Mouse (Mus musculus): Measurements from ENCODE around the gene Dpp8. TPM values are rescaled to one million over a fixed set of nuclear protein-coding genes. Genes with fewer than 3 reads are reported as not detected.

Gene Dpp8
- polyA plus RNA-seq, 1 experiment: 45.3 TPM

- peaks cover 19% of the 10 kb centered on the region; the same call in 1 of the 2 replicates for H3K4me1 ChIP-seq (ENCODE audit: control insufficient read depth, insufficient read depth, low read length)
- DNase-seq: no peak
- WGBS: 75% methylated on average over 16 of the region's 16 CpGs
- no peaks in the 10 kb centered on the region for H3K27me3 ChIP-seq (replicated peaks; ENCODE audit: control insufficient read depth, insufficient read depth, low read length)
- TF ChIP-seq CTCF (conservative IDR thresholded peaks at IDR 0.05; ENCODE audit: insufficient read depth, insufficient read length, low read depth, low read length) (no peak), POLR2A (IDR thresholded peaks at IDR 0.05; ENCODE audit: low read depth, low read length) (no peak)
- no peak overlapping the region for H3K4me3 ChIP-seq (ENCODE audit: insufficient read depth, low read depth, low read length)
- H3K27ac ChIP-seq (ENCODE audit: insufficient read depth, low read depth, low read length): no peak overlapping the region
- H3K36me3 ChIP-seq (ENCODE audit: control insufficient read depth, insufficient read depth, low read length): no peaks in the 10 kb centered on the region
These were observed 15.0 kb upstream of the Dpp8 start for GRCm38 (mm10) chr9:65016978-65017827.

- DNase-seq: no peak
- 91% methylated on average over 4 of the region's 4 CpGs for WGBS
- H3K4me1 ChIP-seq (ENCODE audit: control insufficient read depth, insufficient read depth, low read length): peaks cover 19% of the 10 kb centered on the region; the same call in 1 of the 2 replicates
These were observed 14.3 kb upstream of the Dpp8 start for GRCm38 (mm10) chr9:65017896-65018295.

GRCm38 (mm10) chr9:65018588-65019121 is 13.6 kb upstream of the Dpp8 start:
- no peaks in the 10 kb centered on the region for H3K27me3 ChIP-seq (replicated peaks; ENCODE audit: control insufficient read depth, insufficient read depth, low read length)
- no peak overlapping the region for H3K4me3 ChIP-seq (ENCODE audit: insufficient read depth, low read depth, low read length)
- H3K27ac ChIP-seq (ENCODE audit: insufficient read depth, low read depth, low read length): no peak overlapping the region
- WGBS: 65% methylated on average over 3 of the region's 3 CpGs
- H3K36me3 ChIP-seq (ENCODE audit: control insufficient read depth, insufficient read depth, low read length): no peaks in the 10 kb centered on the region
- no peak for DNase-seq
- TF ChIP-seq POLR2A (IDR thresholded peaks at IDR 0.05; ENCODE audit: low read depth, low read length): no peak
- no peak for TF ChIP-seq CTCF (conservative IDR thresholded peaks at IDR 0.05; ENCODE audit: insufficient read depth, insufficient read length, low read depth, low read length)
- peaks cover 19% of the 10 kb centered on the region; the same call in 1 of the 2 replicates for H3K4me1 ChIP-seq (ENCODE audit: control insufficient read depth, insufficient read depth, low read length)

More at GRCm38 (mm10) chr9:65017896-65018295, 14.3 kb upstream of the Dpp8 start:
- TF ChIP-seq CTCF (conservative IDR thresholded peaks at IDR 0.05; ENCODE audit: insufficient read depth, insufficient read length, low read depth, low read length) (no peak), POLR2A (IDR thresholded peaks at IDR 0.05; ENCODE audit: low read depth, low read length) (no peak)
- H3K4me3 ChIP-seq (ENCODE audit: insufficient read depth, low read depth, low read length): no peak overlapping the region
- no peaks in the 10 kb centered on the region for H3K36me3 ChIP-seq (ENCODE audit: control insufficient read depth, insufficient read depth, low read length)
- H3K27ac ChIP-seq (ENCODE audit: insufficient read depth, low read depth, low read length): no peak overlapping the region
- H3K27me3 ChIP-seq (replicated peaks; ENCODE audit: control insufficient read depth, insufficient read depth, low read length): no peaks in the 10 kb centered on the region

GRCm38 (mm10) chr9:65019146-65019545 is 13.1 kb upstream of the Dpp8 start:
- no peak for TF ChIP-seq CTCF (conservative IDR thresholded peaks at IDR 0.05; ENCODE audit: insufficient read depth, insufficient read length, low read depth, low read length)
- no peak for TF ChIP-seq POLR2A (IDR thresholded peaks at IDR 0.05; ENCODE audit: low read depth, low read length)
- 71% methylated on average over 3 of the region's 3 CpGs for WGBS
- Histone ChIP-seq H3K27me3 (replicated peaks; ENCODE audit: control insufficient read depth, insufficient read depth, low read length) (no peaks in the 10 kb centered on the region), H3K36me3 (ENCODE audit: control insufficient read depth, insufficient read depth, low read length) (no peaks in the 10 kb centered on the region), H3K4me3 (ENCODE audit: insufficient read depth, low read depth, low read length) (no peak overlapping the region), H3K4me1 (ENCODE audit: control insufficient read depth, insufficient read depth, low read length) (peaks cover 19% of the 10 kb centered on the region; the same call in 1 of the 2 replicates), H3K27ac (ENCODE audit: insufficient read depth, low read depth, low read length) (no peak overlapping the region)
- DNase-seq: no peak

GRCm38 (mm10) chr9:65020128-65020527 is 12.1 kb upstream of the Dpp8 start:
- Histone ChIP-seq H3K27me3 (replicated peaks; ENCODE audit: control insufficient read depth, insufficient read depth, low read length) (no peaks in the 10 kb centered on the region), H3K36me3 (ENCODE audit: control insufficient read depth, insufficient read depth, low read length) (no peaks in the 10 kb centered on the region), H3K4me1 (ENCODE audit: control insufficient read depth, insufficient read depth, low read length) (peaks cover 19% of the 10 kb centered on the region; the same call in 1 of the 2 replicates), H3K27ac (ENCODE audit: insufficient read depth, low read depth, low read length) (no peak overlapping the region), H3K4me3 (ENCODE audit: insufficient read depth, low read depth, low read length) (no peak overlapping the region)
- whole genome bisulfite sequencing: 80% methylated on average over 4 of the region's 4 CpGs
- no peak for DNase-seq
- TF ChIP-seq POLR2A (IDR thresholded peaks at IDR 0.05; ENCODE audit: low read depth, low read length) (no peak), CTCF (conservative IDR thresholded peaks at IDR 0.05; ENCODE audit: insufficient read depth, insufficient read length, low read depth, low read length) (no peak)

GRCm38 (mm10) chr9:65020991-65021886 is 11.0 kb upstream of the Dpp8 start, which contains the start of gene Hacd3:
Hacd3 (minus strand) TSS chr9:65021693.
- peak within 1 kb of the TSS; percentile 99 for H3K4me3 ChIP-seq (ENCODE audit: insufficient read depth, low read depth, low read length)
- H3K4me1 ChIP-seq (ENCODE audit: control insufficient read depth, insufficient read depth, low read length): peaks cover 11% of the 10 kb centered on the region; the same call in 1 of the 2 replicates
- under 1% methylated on average over 81 of the region's 81 CpGs for WGBS
- TF ChIP-seq POLR2A (IDR thresholded peaks at IDR 0.05; ENCODE audit: low read depth, low read length) (peak; percentile 72), CTCF (conservative IDR thresholded peaks at IDR 0.05; ENCODE audit: insufficient read depth, insufficient read length, low read depth, low read length) (no peak)
- no peaks in the 10 kb centered on the region for H3K36me3 ChIP-seq (ENCODE audit: control insufficient read depth, insufficient read depth, low read length)
- H3K27ac ChIP-seq (ENCODE audit: insufficient read depth, low read depth, low read length): peak within 1 kb of the TSS; percentile 89
- DNase-seq: peak; percentile 94
- no peaks in the 10 kb centered on the region for H3K27me3 ChIP-seq (replicated peaks; ENCODE audit: control insufficient read depth, insufficient read depth, low read length)
